ENCODE assay signal across 26 mouse cellular contexts in the genomic region with DNA sequence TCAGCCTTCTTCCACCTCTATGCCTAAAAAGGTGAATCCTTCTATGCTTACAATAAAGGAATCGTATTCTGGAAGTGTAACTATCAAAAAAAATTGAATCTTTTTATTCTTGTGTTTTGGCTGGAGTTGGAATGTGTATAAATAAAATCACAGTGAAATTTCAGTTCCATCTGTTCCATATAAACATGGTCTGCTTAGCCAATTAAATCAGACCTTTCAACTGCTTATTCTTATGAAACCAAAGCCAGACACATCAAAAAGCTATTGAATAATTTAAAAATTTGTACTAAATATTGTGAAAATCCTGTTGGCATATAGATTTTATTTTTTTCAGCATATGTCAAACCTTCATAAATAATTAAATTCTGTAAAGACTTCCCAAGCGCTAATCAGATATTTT.
"Had no signal": no experiment of that assay in that cellular context is flagged by ENCODE, and none has a peak within 500 bp of the region (broad histone marks: within the 10 kb centered on the region; RNA-seq: fewer than 3 reads in every experiment).

No protein-coding gene starts in this region.

- H3K36me3 ChIP-seq: heart, embryonic 10.5 days; heart, embryonic 12.5 days; hindbrain, embryonic 10.5 days; hindbrain, embryonic 12.5 days; intestine, embryonic 15.5 days; limb, embryonic 13.5 days; limb, embryonic 15.5 days; liver, embryonic 12.5 days had no signal

- ATAC-seq: hindbrain, embryonic 16.5 days; inflammation-experienced regulatory T-cells, adult 6 months; intestine, embryonic 15.5 days; intestine, postnatal 0 days; liver, embryonic 12.5 days had no signal

- H3K9ac ChIP-seq: heart, embryonic 12.5 days; hindbrain, embryonic 12.5 days; hindbrain, embryonic 14.5 days; intestine, embryonic 15.5 days; limb, embryonic 13.5 days; limb, embryonic 15.5 days; liver, embryonic 12.5 days; liver, embryonic 14.5 days had no signal

- H3K4me1 ChIP-seq: heart, embryonic 10.5 days; heart, embryonic 12.5 days; hindbrain, embryonic 10.5 days; hindbrain, embryonic 12.5 days; intestine, embryonic 15.5 days; limb, embryonic 13.5 days; limb, embryonic 15.5 days; liver, embryonic 12.5 days had no signal

- H3K9me3 ChIP-seq: heart, embryonic 10.5 days; heart, embryonic 12.5 days; hindbrain, embryonic 10.5 days; hindbrain, embryonic 12.5 days; intestine, embryonic 15.5 days; limb, embryonic 13.5 days; limb, embryonic 15.5 days; liver, embryonic 12.5 days had no signal

- DNase-seq: gastrocnemius, postnatal 10 days; gastrocnemius, postnatal 25 days; heart, adult 18-20 months; heart, postnatal 10 days; heart, postnatal 4 days; kidney, adult 18-20 months; kidney, adult 8-10 months; kidney, postnatal 10 days; kidney, postnatal 25 days; kidney, postnatal 4 days; layer of hippocampus, adult 9-11 months; layer of hippocampus, postnatal 36 days; left cerebral cortex, postnatal 4 days had no signal

- H3K27me3 ChIP-seq: heart, embryonic 12.5 days; hindbrain, embryonic 12.5 days; intestine, embryonic 15.5 days; limb, embryonic 13.5 days; limb, embryonic 15.5 days; liver, embryonic 12.5 days had no signal

- H3K27ac ChIP-seq: heart, embryonic 10.5 days; hindbrain, embryonic 10.5 days; hindbrain, embryonic 12.5 days; hindbrain, embryonic 14.5 days; intestine, embryonic 15.5 days; limb, embryonic 13.5 days; limb, embryonic 15.5 days; liver, embryonic 12.5 days; liver, embryonic 14.5 days had no signal

- H3K4me2 ChIP-seq: heart, embryonic 12.5 days; hindbrain, embryonic 12.5 days; hindbrain, embryonic 14.5 days; intestine, embryonic 15.5 days; limb, embryonic 13.5 days; limb, embryonic 15.5 days; liver, embryonic 12.5 days had no signal

- H3K4me3 ChIP-seq: heart, embryonic 10.5 days; heart, embryonic 12.5 days; hindbrain, embryonic 10.5 days; hindbrain, embryonic 12.5 days; intestine, embryonic 15.5 days; limb, embryonic 13.5 days; limb, embryonic 15.5 days; liver, embryonic 12.5 days had no signal
